Mouse (Mus musculus) heart, adult 2 months (tissue): Measurements from ENCODE around the gene 4931428F04Rik.

Experiments used
- CTCF ChIP-seq: fragments of 200-600 bp; IDR thresholded peaks from 2 replicates; pipeline ENCODE4 v1.8.1; 2022; ENCODE audit warnings: antibody characterized with exemption, mild to moderate bottlenecking, moderate library complexity
- EP300 ChIP-seq: fragments of 200-500 bp; IDR thresholded peaks from 2 replicates; pipeline ENCODE4 v1.6.1; 2011; ENCODE audit warnings: low read depth, low read length, control low read depth; ENCODE audit not compliant: insufficient read depth

DNA sequence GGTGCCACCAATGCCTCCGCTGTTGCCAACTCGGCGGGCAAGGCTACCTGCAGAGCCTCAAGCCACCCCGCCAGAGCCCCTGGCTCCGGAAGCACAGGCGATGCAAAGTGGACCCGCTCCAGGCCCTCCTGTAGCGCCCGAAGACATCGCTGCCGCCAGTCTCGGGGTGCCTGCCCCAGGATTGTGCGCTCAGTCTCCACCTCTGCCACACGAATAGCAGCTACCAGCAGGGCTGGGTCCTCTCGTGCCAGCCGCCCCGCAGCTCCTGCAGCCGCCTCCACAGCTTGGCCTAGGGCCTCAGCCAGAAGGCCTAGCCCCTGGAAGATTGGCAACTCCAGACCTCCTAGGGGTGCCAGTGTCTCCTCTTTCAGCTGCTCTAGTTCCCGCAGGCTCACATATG lies 3.7 kb upstream of the 4931428F04Rik start:
- TF ChIP-seq CTCF (no peak), EP300 (no peak)
